Comparison of ENCODE assay signal across 8 mouse cellular contexts in the genomic region with DNA sequence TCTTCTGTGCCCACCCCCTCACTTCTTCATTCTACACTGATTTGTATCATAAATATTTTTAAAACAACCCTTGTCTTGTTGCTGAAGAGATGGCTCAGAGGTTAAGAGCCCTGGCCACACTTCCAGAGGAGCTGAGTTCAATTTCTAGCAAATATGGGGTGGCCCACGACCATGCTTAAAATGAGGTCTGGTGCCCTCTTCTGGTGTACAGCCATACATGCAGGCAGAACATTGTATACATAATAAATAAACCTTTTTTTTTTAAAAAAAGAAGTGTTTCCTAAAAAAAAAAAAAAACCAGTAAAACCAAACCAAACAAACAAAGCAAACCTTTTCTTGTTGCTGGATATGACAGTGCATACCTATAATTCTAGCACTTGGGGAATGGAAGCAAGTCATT.
DNase-seq lines count a peak whose midpoint lies in the region.

No protein-coding gene starts in this region.

- peak; percentile 19 for DNase-seq in adrenal gland, postnatal 10 days
- DNase-seq in adrenal gland, adult 8-10 months: no peak
- DNase-seq in left cerebral cortex, postnatal 4 days: peak; percentile 12
- DNase-seq in left cerebral cortex, postnatal 36 days (ENCODE audit: low spot score in 2 of 2): no peak
- DNase-seq in embryo, embryonic 11 days: peak; percentile 41
- peak; percentile 26 for DNase-seq in naive thymus-derived CD4-positive, alpha-beta T cell, adult 2 months (ENCODE audit: low read depth)
- no peak for DNase-seq in urinary bladder, adult 2 months (ENCODE audit: low spot score)
- DNase-seq in frontal cortex, postnatal 25 days (ENCODE audit: low spot score in 2 of 2): no peak

- intact Hi-C loops in left cerebral cortex, postnatal 4 days (cut with DNase I): loop anchor here (10.0 kb wide), 1 partner anchor 228 kb away; a partner anchor contains a TSS
- intact Hi-C loops in left cerebral cortex, postnatal 36 days (cut with DNase I): loop anchor here (5.0 kb wide), 2 partner anchors 76 to 226 kb away; a partner anchor contains a TSS

Comparison
In these comparisons a context has a peak if more than half of its experiments do, and no peak if none do; other contexts are left out.
1. DNase-seq: peak in adrenal gland, postnatal 10 days (single experiment), left cerebral cortex, postnatal 4 days (single experiment), embryo, embryonic 11 days (single experiment) and naive thymus-derived CD4-positive, alpha-beta T cell, adult 2 months (single experiment); none in adrenal gland, adult 8-10 months (single experiment), left cerebral cortex, postnatal 36 days (0 of 2), urinary bladder, adult 2 months (single experiment) and frontal cortex, postnatal 25 days (0 of 2).